Mouse (Mus musculus): ENCODE measurements around the gene Ogfrl1. TPM values are rescaled to one million over a fixed set of nuclear protein-coding genes. Genes with fewer than 3 reads are reported as not detected.
"Not testable (repeated sequence)": the region's sequence is repeated elsewhere in the genome, so short reads cannot be mapped to it uniquely, and the experiment has no call there.

Gene Ogfrl1
- total and polyA plus RNA-seq, 3 experiments, result 6.6 to 9.0 TPM; not detected in 1

DNA sequence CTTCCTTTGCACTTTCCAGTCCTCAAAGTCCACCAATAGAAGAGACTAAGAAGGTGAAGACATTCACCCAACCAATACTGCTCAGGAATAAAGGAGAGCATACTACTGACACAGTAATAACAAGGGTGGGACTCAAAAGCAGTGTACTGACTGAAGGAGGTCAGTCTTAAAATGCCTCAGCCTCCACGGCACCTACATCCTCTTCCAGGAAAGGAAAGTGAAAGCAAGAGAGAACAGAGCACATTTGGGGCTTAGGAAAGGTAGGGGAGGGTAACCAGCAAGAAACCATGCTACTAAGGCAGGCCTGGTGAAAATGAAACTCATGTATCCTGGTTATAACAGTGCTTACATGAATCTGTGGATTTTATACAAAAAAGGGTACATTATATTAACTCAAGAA, 2.0 kb upstream of the Ogfrl1 start:
- H3K4me3 ChIP-seq (ENCODE audit: control insufficient read depth in 1 of 2, insufficient read depth in 1 of 2, low read depth in 2 of 2, low read length in 2 of 2), result peak overlapping the region; percentile 43 to 77
- H3K36me3 ChIP-seq (ENCODE audit: control insufficient read depth in 1 of 2, insufficient read depth in 2 of 2, low read length in 2 of 2), result peaks cover 0 to 7% of the 10 kb centered on the region in 2 experiments; a peak in 2 of 4 replicates
- H3K9ac ChIP-seq (ENCODE audit: control insufficient read depth, low read depth, low read length, poor library complexity, severe bottlenecking), result peak overlapping the region; percentile 42
- DNase-seq (ENCODE audit: low read depth, low spot score), result peak; percentile 43
- TF ChIP-seq RCOR1 (IDR thresholded peaks at IDR 0.05; ENCODE audit: low read depth, low read length) (no peak), JUND (IDR thresholded peaks at IDR 0.05; ENCODE audit: low read depth, low read length) (no peak), ETS1 (IDR thresholded peaks at IDR 0.05; ENCODE audit: low read depth, low read length) (0 out of 2 replicates have a peak, but pooled peaks have one; percentile 11)
- no peak overlapping the region for H3K27ac ChIP-seq (ENCODE audit: control insufficient read depth, low read depth, low read length)
- no peaks in the 10 kb centered on the region for H3K9me3 ChIP-seq (replicated peaks; ENCODE audit: insufficient read depth, low read length)
- H3K27me3 ChIP-seq (ENCODE audit: control insufficient read depth in 1 of 2, insufficient read depth in 2 of 2, low read length in 2 of 2), result no peaks in the 10 kb centered on the region
- no peaks in the 10 kb centered on the region for H3K79me2 ChIP-seq (ENCODE audit: control insufficient read depth, insufficient read depth, low read length, poor library complexity)
- H3K4me1 ChIP-seq (ENCODE audit: control insufficient read depth in 1 of 2, insufficient read depth in 2 of 2, low read length in 2 of 2), result peaks cover 2 to 4% of the 10 kb centered on the region in 2 experiments; a peak in 2 of 4 replicates

DNA sequence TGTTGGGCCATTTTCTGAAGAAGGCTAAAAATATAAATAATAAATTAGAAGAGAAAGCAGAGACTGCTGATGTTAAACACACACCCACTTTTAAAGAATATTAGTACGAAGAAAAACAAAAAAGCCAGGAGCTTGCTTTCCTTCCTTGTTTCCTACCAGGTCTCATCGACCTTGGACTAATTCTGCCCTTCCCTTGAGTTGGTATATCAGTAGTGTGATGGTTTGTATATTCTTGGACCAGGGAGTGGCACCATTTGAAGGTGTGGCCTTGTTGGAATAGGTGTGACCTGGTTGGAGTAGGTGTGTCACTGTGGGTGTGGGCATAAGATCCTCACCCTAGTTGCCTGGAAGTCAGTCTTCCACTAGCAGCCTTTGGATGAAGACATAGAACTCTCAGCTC, 3.2 kb downstream of the Ogfrl1 start:
- not testable (repeated sequence) for H3K79me2 ChIP-seq (ENCODE audit: control insufficient read depth, insufficient read depth, low read length, poor library complexity); H3K9me3 ChIP-seq (replicated peaks; ENCODE audit: insufficient read depth, low read length); DNase-seq (ENCODE audit: low read depth, low spot score); H3K4me3 ChIP-seq (ENCODE audit: control insufficient read depth in 1 of 2, insufficient read depth in 1 of 2, low read depth in 2 of 2, low read length in 2 of 2); H3K27ac ChIP-seq (ENCODE audit: control insufficient read depth, low read depth, low read length); H3K27me3 ChIP-seq (ENCODE audit: control insufficient read depth in 1 of 2, insufficient read depth in 2 of 2, low read length in 2 of 2); H3K9ac ChIP-seq (ENCODE audit: control insufficient read depth, low read depth, low read length, poor library complexity, severe bottlenecking)
- Histone ChIP-seq H3K4me1 (ENCODE audit: control insufficient read depth in 1 of 2, insufficient read depth in 2 of 2, low read length in 2 of 2) (peaks cover 5 to 14% of the 10 kb centered on the region in 2 experiments), H3K36me3 (ENCODE audit: control insufficient read depth in 1 of 2, insufficient read depth in 2 of 2, low read length in 2 of 2) (peaks cover 0 to 12% of the 10 kb centered on the region in 2 experiments; a peak in 2 of 4 replicates)

- Histone ChIP-seq H3K36me3 (ENCODE audit: control insufficient read depth in 1 of 2, insufficient read depth in 2 of 2, low read length in 2 of 2) (peaks cover 0 to 5% of the 10 kb centered on the region in 2 experiments; a peak in 2 of 4 replicates), H3K4me1 (ENCODE audit: control insufficient read depth in 1 of 2, insufficient read depth in 2 of 2, low read length in 2 of 2) (peaks cover 2 to 12% of the 10 kb centered on the region in 2 experiments; a peak in 2 of 4 replicates), H3K27ac (ENCODE audit: control insufficient read depth, low read depth, low read length) (no peak overlapping the region), H3K4me3 (ENCODE audit: control insufficient read depth in 1 of 2, insufficient read depth in 1 of 2, low read depth in 2 of 2, low read length in 2 of 2) (no peak overlapping the region), H3K27me3 (ENCODE audit: control insufficient read depth in 1 of 2, insufficient read depth in 2 of 2, low read length in 2 of 2) (no peaks in the 10 kb centered on the region), H3K9me3 (replicated peaks; ENCODE audit: insufficient read depth, low read length) (no peaks in the 10 kb centered on the region), H3K79me2 (ENCODE audit: control insufficient read depth, insufficient read depth, low read length, poor library complexity) (no peaks in the 10 kb centered on the region), H3K9ac (ENCODE audit: control insufficient read depth, low read depth, low read length, poor library complexity, severe bottlenecking) (no peak overlapping the region)
- no peak for TF ChIP-seq NELFE (IDR thresholded peaks at IDR 0.05; ENCODE audit: low read depth, low read length)
- TF ChIP-seq ETS1 (IDR thresholded peaks at IDR 0.05; ENCODE audit: low read depth, low read length), result peak; percentile 22; the same call in 1 of the 2 replicates
- peak; percentile 53 to 61; a peak in 2 of 4 replicates for TF ChIP-seq EP300 (IDR thresholded peaks at IDR 0.05; ENCODE audit: low read depth in 1 of 2, low read length in 2 of 2)
- DNase-seq (ENCODE audit: low read depth, low spot score), result no peak
Measured at GRCm38 (mm10) chr1:23391744-23392143, 5.8 kb downstream of the Ogfrl1 start.

DNA sequence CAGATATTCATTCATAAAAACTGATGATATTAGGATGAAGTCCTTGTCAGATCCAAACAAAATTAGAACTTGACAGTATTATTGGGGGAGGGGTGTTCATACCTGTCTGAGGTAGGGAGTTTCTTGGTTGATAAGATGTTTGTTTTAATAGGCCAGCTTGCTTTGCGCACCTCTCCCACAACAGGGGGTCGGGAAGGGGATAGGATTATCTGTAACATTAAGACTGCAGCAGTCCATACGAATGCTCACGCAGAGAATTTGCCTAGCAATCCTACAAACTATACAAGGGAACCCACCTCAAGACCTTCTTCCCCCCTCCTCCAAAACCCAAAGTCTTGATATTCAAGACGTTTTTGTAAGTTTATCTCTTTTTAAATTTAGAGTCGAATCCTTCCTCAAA, 13.2 kb downstream of the Ogfrl1 start:
- Histone ChIP-seq H3K79me2 (ENCODE audit: control insufficient read depth, insufficient read depth, low read length, poor library complexity) (peaks cover 4% of the 10 kb centered on the region; the same call in 1 of the 2 replicates), H3K9me3 (replicated peaks; ENCODE audit: insufficient read depth, low read length) (no peaks in the 10 kb centered on the region), H3K27me3 (ENCODE audit: control insufficient read depth in 1 of 2, insufficient read depth in 2 of 2, low read length in 2 of 2) (no peaks in the 10 kb centered on the region), H3K27ac (ENCODE audit: control insufficient read depth, low read depth, low read length) (no peak overlapping the region), H3K36me3 (ENCODE audit: control insufficient read depth in 1 of 2, insufficient read depth in 2 of 2, low read length in 2 of 2) (peaks cover 0 to 14% of the 10 kb centered on the region in 2 experiments; a peak in 2 of 4 replicates), H3K4me3 (ENCODE audit: control insufficient read depth in 1 of 2, insufficient read depth in 1 of 2, low read depth in 2 of 2, low read length in 2 of 2) (no peak overlapping the region), H3K9ac (ENCODE audit: control insufficient read depth, low read depth, low read length, poor library complexity, severe bottlenecking) (no peak overlapping the region), H3K4me1 (ENCODE audit: control insufficient read depth in 1 of 2, insufficient read depth in 2 of 2, low read length in 2 of 2) (peaks cover 10 to 12% of the 10 kb centered on the region in 2 experiments)
- no peak for DNase-seq (ENCODE audit: low read depth, low spot score)
- TF ChIP-seq HCFC1 (IDR thresholded peaks at IDR 0.05; ENCODE audit: low read depth, low read length), result no peak
- no peak for TF ChIP-seq SMC3 (IDR thresholded peaks at IDR 0.05; ENCODE audit: low read depth, low read length)
- TF ChIP-seq RCOR1 (IDR thresholded peaks at IDR 0.05; ENCODE audit: low read depth, low read length), result no peak
- TF ChIP-seq MAZ (IDR thresholded peaks at IDR 0.05; ENCODE audit: low read depth, low read length), result no peak
- no peak for TF ChIP-seq UBTF (IDR thresholded peaks at IDR 0.05; ENCODE audit: borderline replicate concordance, insufficient read depth, low read depth, low read length)
- no peak for TF ChIP-seq USF1 (IDR thresholded peaks at IDR 0.05; ENCODE audit: low read depth, low read length)
- TF ChIP-seq POLR2A (IDR thresholded peaks at IDR 0.05; ENCODE audit: control insufficient read depth in 1 of 2, insufficient read depth in 1 of 2, low read depth in 1 of 2, low read length in 2 of 2, poor library complexity in 1 of 2), result no peak
- no peak for TF ChIP-seq ZMIZ1 (IDR thresholded peaks at IDR 0.05; ENCODE audit: low read depth, low read length)
- no peak for TF ChIP-seq POLR2AphosphoS5 (IDR thresholded peaks at IDR 0.05; ENCODE audit: borderline replicate concordance, low read depth, low read length)
- TF ChIP-seq POLR2AphosphoS2 (IDR thresholded peaks at IDR 0.05; ENCODE audit: low read length), result no peak
- TF ChIP-seq ZNF384 (IDR thresholded peaks at IDR 0.05; ENCODE audit: low read depth, low read length), result no peak
- TF ChIP-seq MYB (IDR thresholded peaks at IDR 0.05; ENCODE audit: low read depth, low read length), result no peak
- TF ChIP-seq ELF1 (IDR thresholded peaks at IDR 0.05; ENCODE audit: low read depth, low read length), result no peak
- TF ChIP-seq GABPA (IDR thresholded peaks at IDR 0.05; ENCODE audit: low read depth, low read length), result no peak
- no peak for TF ChIP-seq MAFK (IDR thresholded peaks at IDR 0.05; ENCODE audit: borderline replicate concordance, low read depth, low read length)
- TF ChIP-seq MXI1 (IDR thresholded peaks at IDR 0.05; ENCODE audit: low read depth, low read length), result no peak
- TF ChIP-seq CHD2 (IDR thresholded peaks at IDR 0.05; ENCODE audit: low read length), result no peak

Measured in MEL (cell line).